Mouse (Mus musculus) embryonic fibroblast, embryonic 13.5 days (primary cell): ENCODE data around the gene Ltf. TPM values are rescaled to one million over a fixed set of nuclear protein-coding genes. Genes with fewer than 3 reads are reported as not detected.

Experiments
- H3K27ac ChIP-seq: 2 replicates; pipeline ENCODE4 v1.5.1; 2012; ENCODE audit warnings: low read length, control low read depth, inconsistent platforms; ENCODE audit not compliant: insufficient read depth
- H3K4me1 ChIP-seq: 2 replicates; pipeline ENCODE4 v1.6.1; 2011; ENCODE audit warnings: low read length; ENCODE audit not compliant: control insufficient read depth, insufficient read depth
- H3K4me3 ChIP-seq: 2 replicates; pipeline ENCODE4 v1.5.1; 2011; ENCODE audit warnings: mild to moderate bottlenecking, control low read depth, low read length; ENCODE audit not compliant: insufficient read depth
- CTCF ChIP-seq: IDR thresholded peaks from 2 replicates; pipeline ENCODE4 v1.5.1; 2011; ENCODE audit warnings: mild to moderate bottlenecking, control low read depth, low read length, moderate library complexity, borderline replicate concordance; ENCODE audit not compliant: insufficient read depth
- POLR2A ChIP-seq: IDR thresholded peaks from 2 replicates; pipeline ENCODE4 v1.6.1; 2011; ENCODE audit warnings: low read depth, mild to moderate bottlenecking, control low read depth, low read length, moderate library complexity
- polyA plus RNA-seq: library from polyadenylated mRNA; stranded (reverse); fragments of >200 nt; gene quantifications from 2 replicates; pipeline ENCODE4 v1.2.4, GENCODE M21; 2011; ENCODE audit warnings: low read depth; ENCODE audit not compliant: missing spikeins, insufficient read length

Ltf gene
- not detected in 2 replicates for polyA plus RNA-seq

GRCm38 (mm10) chr9:111019022-111019421 is at the start of gene Ltf:
Gene Ltf, plus strand, starts transcription at chr9:111019271.
- TF ChIP-seq POLR2A (no peak), CTCF (no peak)
- Histone ChIP-seq H3K4me1 (no peaks in the 10 kb centered on the region), H3K4me3 (no peak within 1 kb of the TSS), H3K27ac (no peak within 1 kb of the TSS)

- TF ChIP-seq CTCF: no peak
- no peak for TF ChIP-seq POLR2A
- Histone ChIP-seq H3K4me1 (no peaks in the 10 kb centered on the region), H3K4me3 (no peak overlapping the region), H3K27ac (no peak overlapping the region)
Observed at GRCm38 (mm10) chr9:110979411-110979810, 39.7 kb upstream of the Ltf start.

- H3K27ac ChIP-seq: no peak overlapping the region
- no peaks in the 10 kb centered on the region for H3K4me1 ChIP-seq
- TF ChIP-seq POLR2A (no peak), CTCF (no peak)
- no peak overlapping the region for H3K4me3 ChIP-seq
Observed at GRCm38 (mm10) chr9:110982351-110982750, 36.7 kb upstream of the Ltf start.

- Histone ChIP-seq H3K27ac (no peak overlapping the region), H3K4me1 (no peaks in the 10 kb centered on the region), H3K4me3 (no peak overlapping the region)
- TF ChIP-seq CTCF (no peak), POLR2A (no peak)
Observed at GRCm38 (mm10) chr9:110984096-110984495, 35.0 kb upstream of the Ltf start.

GRCm38 (mm10) chr9:110985541-110985940 is 33.5 kb upstream of the Ltf start:
- Histone ChIP-seq H3K27ac (no peak overlapping the region), H3K4me1 (no peaks in the 10 kb centered on the region)
- no peak for TF ChIP-seq POLR2A
- no peak for TF ChIP-seq CTCF

GRCm38 (mm10) chr9:110985951-110986350 is 33.1 kb upstream of the Ltf start:
- H3K4me1 ChIP-seq: no peaks in the 10 kb centered on the region
- TF ChIP-seq CTCF: no peak
- no peak for TF ChIP-seq POLR2A
- H3K4me3 ChIP-seq: no peak overlapping the region
- no peak overlapping the region for H3K27ac ChIP-seq

More at GRCm38 (mm10) chr9:110985541-110985940, 33.5 kb upstream of the Ltf start:
- H3K4me3 ChIP-seq: no peak overlapping the region

- H3K27ac ChIP-seq: no peak overlapping the region
- no peak overlapping the region for H3K4me3 ChIP-seq
- no peaks in the 10 kb centered on the region for H3K4me1 ChIP-seq
- no peak for TF ChIP-seq CTCF
- no peak for TF ChIP-seq POLR2A
Observed at GRCm38 (mm10) chr9:110987331-110987730, 31.7 kb upstream of the Ltf start.

GRCm38 (mm10) chr9:110988078-110988477 is 31.0 kb upstream of the Ltf start:
- Histone ChIP-seq H3K27ac (no peak overlapping the region), H3K4me3 (no peak overlapping the region), H3K4me1 (no peaks in the 10 kb centered on the region)
- TF ChIP-seq POLR2A (no peak), CTCF (no peak)

GRCm38 (mm10) chr9:110989141-110989540 is 29.9 kb upstream of the Ltf start:
- H3K4me3 ChIP-seq: no peak overlapping the region
- no peaks in the 10 kb centered on the region for H3K4me1 ChIP-seq
- TF ChIP-seq POLR2A: no peak
- no peak for TF ChIP-seq CTCF
- H3K27ac ChIP-seq: no peak overlapping the region

- TF ChIP-seq CTCF (no peak), POLR2A (no peak)
- Histone ChIP-seq H3K27ac (no peak overlapping the region), H3K4me3 (no peak overlapping the region), H3K4me1 (no peaks in the 10 kb centered on the region)
Observed at GRCm38 (mm10) chr9:110989543-110989942, 29.5 kb upstream of the Ltf start.

- Histone ChIP-seq H3K27ac (no peak within 1 kb of the TSS), H3K4me3 (no peak within 1 kb of the TSS), H3K4me1 (no peaks in the 10 kb centered on the region)
- TF ChIP-seq CTCF (no peak), POLR2A (no peak)
Observed at GRCm38 (mm10) chr9:110990204-110990603, 28.9 kb upstream of the Ltf start, which contains the start of gene Rtp3. Gene Rtp3, minus strand, starts transcription at chr9:110990583.
